Mouse (Mus musculus): Measurements from ENCODE around the gene Bst2. TPM values are rescaled to one million over a fixed set of nuclear protein-coding genes. Genes with fewer than 3 reads are reported as not detected.

Gene Bst2
- polyA plus RNA-seq, 1 experiment from 2014 or later = 7.9 TPM

DNA sequence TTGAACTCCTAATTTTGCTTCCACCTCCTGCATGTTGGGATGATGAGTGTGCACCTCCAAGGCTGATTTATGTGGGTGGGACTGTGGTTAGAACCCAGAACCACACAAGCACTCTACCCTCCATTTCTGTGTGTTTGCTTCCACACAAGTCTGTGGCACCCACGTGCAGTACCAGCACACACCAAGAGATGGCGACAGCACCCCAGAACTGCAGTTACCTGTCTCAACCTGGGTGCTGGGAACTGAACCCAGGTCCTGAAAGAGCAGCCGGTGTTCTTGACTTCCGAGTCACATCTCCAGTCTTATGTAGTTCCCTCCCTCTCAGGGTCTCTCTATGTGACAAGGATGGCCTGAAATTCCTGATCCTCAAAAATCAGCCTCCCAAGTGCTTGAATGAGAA lies 26.7 kb upstream of the Bst2 start:
- H3K4me1 ChIP-seq (ENCODE audit: control insufficient read depth, insufficient read depth, low read length) = 0 out of 2 replicates have a peak, but pooled peaks cover 7% of the 10 kb centered on the region
- no peak overlapping the region for H3K9ac ChIP-seq (replicated peaks; ENCODE audit: low read length)
- H3K27ac ChIP-seq (replicated peaks; ENCODE audit: low read depth, low read length) = no peak overlapping the region
- H3K4me2 ChIP-seq (ENCODE audit: low read length) = no peak overlapping the region
- H3K9me3 ChIP-seq (ENCODE audit: control insufficient read depth, low read length) = no peaks in the 10 kb centered on the region
- H3K27me3 ChIP-seq (ENCODE audit: control insufficient read depth, insufficient read depth, low read length) = peaks cover 44% of the 10 kb centered on the region
- ATAC-seq (ENCODE audit: low FRiP score, low TSS enrichment) (no peak), DNase-seq (no peak)
- H3K36me3 ChIP-seq (ENCODE audit: control insufficient read depth, insufficient read depth, low read length) = no peaks in the 10 kb centered on the region
- H3K4me3 ChIP-seq (replicated peaks; ENCODE audit: low read depth, low read length) = no peak overlapping the region
- WGBS = 90% methylated on average over 4 of the region's 4 CpGs

GRCm38 (mm10) chr8:71562751-71563150 lies 25.5 kb upstream of the Bst2 start:
- H3K27ac ChIP-seq (replicated peaks; ENCODE audit: low read depth, low read length) = no peak overlapping the region
- WGBS = under 1% methylated on average over 33 of the region's 33 CpGs
- peak; percentile 49; the same call in 1 of the 2 replicates for ATAC-seq (ENCODE audit: low FRiP score, low TSS enrichment)
- H3K4me3 ChIP-seq (replicated peaks; ENCODE audit: low read depth, low read length) = peak overlapping the region; percentile 22
- H3K4me1 ChIP-seq (ENCODE audit: control insufficient read depth, insufficient read depth, low read length) = 0 out of 2 replicates have a peak, but pooled peaks cover 7% of the 10 kb centered on the region
- no peaks in the 10 kb centered on the region for H3K9me3 ChIP-seq (ENCODE audit: control insufficient read depth, low read length)
- H3K27me3 ChIP-seq (ENCODE audit: control insufficient read depth, insufficient read depth, low read length) = peaks cover 57% of the 10 kb centered on the region
- no peaks in the 10 kb centered on the region for H3K36me3 ChIP-seq (ENCODE audit: control insufficient read depth, insufficient read depth, low read length)
- H3K4me2 ChIP-seq (ENCODE audit: low read length) = peak overlapping the region; percentile 43
- peak overlapping the region; percentile 39; the same call in 1 of the 2 replicates for H3K9ac ChIP-seq (replicated peaks; ENCODE audit: low read length)
- peak; percentile 78 for DNase-seq

DNA sequence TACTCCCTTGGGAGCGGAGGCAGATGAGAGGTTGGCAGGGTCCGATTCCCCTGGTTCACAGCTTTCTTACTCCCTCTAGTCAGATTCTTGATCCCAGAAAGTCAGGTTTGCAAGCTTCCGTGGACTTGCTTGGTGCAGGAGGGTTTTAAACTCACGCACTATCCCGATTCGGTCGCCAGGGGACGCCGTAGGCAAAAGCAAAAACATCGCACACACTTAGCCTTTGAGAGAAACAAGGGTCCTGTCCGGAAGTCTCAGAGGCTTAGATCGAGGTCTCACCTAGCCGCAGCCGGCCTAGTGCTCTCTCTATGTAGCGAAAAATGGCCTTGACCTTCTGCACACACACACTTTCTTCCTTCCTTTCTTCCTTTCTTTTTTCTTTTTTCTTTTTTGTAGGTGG lies 24.1 kb upstream of the Bst2 start:
- no peaks in the 10 kb centered on the region for H3K9me3 ChIP-seq (ENCODE audit: control insufficient read depth, low read length)
- 0 out of 2 replicates have a peak, but pooled peaks cover 7% of the 10 kb centered on the region for H3K4me1 ChIP-seq (ENCODE audit: control insufficient read depth, insufficient read depth, low read length)
- H3K4me3 ChIP-seq (replicated peaks; ENCODE audit: low read depth, low read length) = no peak overlapping the region
- ATAC-seq (ENCODE audit: low FRiP score, low TSS enrichment) (no peak), DNase-seq (peak; percentile 84)
- no peak overlapping the region for H3K4me2 ChIP-seq (ENCODE audit: low read length)
- H3K36me3 ChIP-seq (ENCODE audit: control insufficient read depth, insufficient read depth, low read length) = no peaks in the 10 kb centered on the region
- no peak overlapping the region for H3K27ac ChIP-seq (replicated peaks; ENCODE audit: low read depth, low read length)
- no peak overlapping the region for H3K9ac ChIP-seq (replicated peaks; ENCODE audit: low read length)
- peaks cover 70% of the 10 kb centered on the region for H3K27me3 ChIP-seq (ENCODE audit: control insufficient read depth, insufficient read depth, low read length)
- 4% methylated on average over 15 of the region's 15 CpGs for WGBS

- H3K9me3 ChIP-seq (ENCODE audit: control insufficient read depth, low read length) = no peaks in the 10 kb centered on the region
- H3K27me3 ChIP-seq (ENCODE audit: control insufficient read depth, insufficient read depth, low read length) = peaks cover 75% of the 10 kb centered on the region
- no peak overlapping the region for H3K9ac ChIP-seq (replicated peaks; ENCODE audit: low read length)
- DNase-seq = no peak
- 83% methylated on average over 5 of the region's 5 CpGs for WGBS
- H3K27ac ChIP-seq (replicated peaks; ENCODE audit: low read depth, low read length) = no peak overlapping the region
- 0 out of 2 replicates have a peak, but pooled peaks cover 7% of the 10 kb centered on the region for H3K4me1 ChIP-seq (ENCODE audit: control insufficient read depth, insufficient read depth, low read length)
- H3K4me2 ChIP-seq (ENCODE audit: low read length) = no peak overlapping the region
- no peaks in the 10 kb centered on the region for H3K36me3 ChIP-seq (ENCODE audit: control insufficient read depth, insufficient read depth, low read length)
- no peak for ATAC-seq (ENCODE audit: low FRiP score, low TSS enrichment)
- H3K4me3 ChIP-seq (replicated peaks; ENCODE audit: low read depth, low read length) = no peak overlapping the region
Measured at GRCm38 (mm10) chr8:71560765-71561164, 23.5 kb upstream of the Bst2 start.

DNA sequence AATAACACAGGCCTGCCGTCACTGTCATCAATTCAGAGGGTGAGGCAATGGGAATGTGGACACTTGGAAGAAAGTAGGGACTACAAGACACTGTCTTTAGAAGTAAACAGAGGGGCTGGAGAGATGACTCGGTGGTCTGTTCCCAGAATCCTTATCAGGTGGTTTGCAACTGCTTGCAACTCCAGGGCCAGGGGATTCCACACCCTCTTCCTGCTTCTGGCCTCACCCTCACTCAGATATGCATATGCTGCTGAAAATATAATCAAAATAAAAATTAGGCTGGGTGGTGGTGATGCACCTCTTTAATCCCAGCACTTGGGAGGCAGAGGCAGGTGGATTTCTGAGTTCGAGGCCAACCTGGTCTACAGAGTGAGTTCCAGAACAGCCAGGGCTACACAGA lies 22.8 kb upstream of the Bst2 start:
- 83% methylated on average over 3 of the region's 3 CpGs for WGBS
- DNase-seq = no peak

DNA sequence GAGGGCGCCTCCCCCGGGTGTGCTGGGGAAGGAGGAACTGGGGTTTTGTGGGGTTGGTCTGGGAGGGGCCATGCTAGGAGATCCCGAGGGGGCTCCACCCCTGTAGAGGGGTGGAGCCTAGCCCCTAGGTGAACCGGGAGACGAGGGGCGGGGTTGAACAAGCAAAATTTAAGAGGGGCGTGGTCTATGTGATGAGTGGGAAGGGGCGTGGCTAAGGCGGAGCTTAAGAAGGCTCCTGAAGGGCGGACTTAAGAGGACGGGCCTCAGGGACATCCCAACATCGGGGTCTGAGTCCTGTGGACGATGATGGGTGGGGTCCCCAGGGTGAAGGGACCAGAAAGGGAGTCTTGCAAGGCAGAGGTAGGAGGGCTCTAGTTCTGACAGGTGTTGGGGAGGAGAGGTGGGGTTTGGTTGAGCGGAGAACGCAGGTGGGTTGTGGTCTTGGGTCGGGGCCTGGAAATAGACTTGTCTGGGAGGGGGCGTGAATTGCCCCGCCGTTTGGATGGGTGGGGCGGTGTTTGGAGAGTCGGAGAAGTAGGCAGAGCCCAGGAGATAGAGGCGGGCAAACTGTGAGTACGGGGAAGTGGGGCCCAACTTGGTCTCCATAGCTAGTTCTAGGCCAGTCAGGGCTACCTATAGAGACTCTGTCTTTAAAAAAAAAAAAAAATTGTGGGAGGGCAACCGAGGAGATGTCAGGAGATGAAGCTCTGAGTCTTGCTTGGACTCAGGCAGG lies 21.9 kb upstream of the Bst2 start:
- DNase-seq = peak; percentile 46
- WGBS = 3% methylated on average over 24 of the region's 24 CpGs
- H3K9me3 ChIP-seq (ENCODE audit: control insufficient read depth, low read length) = no peaks in the 10 kb centered on the region
- 0 out of 2 replicates have a peak, but pooled peaks cover 7% of the 10 kb centered on the region for H3K4me1 ChIP-seq (ENCODE audit: control insufficient read depth, insufficient read depth, low read length)
- no peak overlapping the region for H3K9ac ChIP-seq (replicated peaks; ENCODE audit: low read length)
- no peak overlapping the region for H3K27ac ChIP-seq (replicated peaks; ENCODE audit: low read depth, low read length)
- peaks cover 75% of the 10 kb centered on the region for H3K27me3 ChIP-seq (ENCODE audit: control insufficient read depth, insufficient read depth, low read length)
- H3K4me3 ChIP-seq (replicated peaks; ENCODE audit: low read depth, low read length) = peak overlapping the region; percentile 19
- no peaks in the 10 kb centered on the region for H3K36me3 ChIP-seq (ENCODE audit: control insufficient read depth, insufficient read depth, low read length)
- 0 out of 2 replicates have a peak, but pooled peaks have one; percentile 27 for ATAC-seq (ENCODE audit: low FRiP score, low TSS enrichment)
- H3K4me2 ChIP-seq (ENCODE audit: low read length) = peak overlapping the region; percentile 36

More for the DNA sequence above, 22.8 kb upstream of the Bst2 start:
- Histone ChIP-seq H3K27me3 (ENCODE audit: control insufficient read depth, insufficient read depth, low read length) (peaks cover 75% of the 10 kb centered on the region), H3K27ac (replicated peaks; ENCODE audit: low read depth, low read length) (no peak overlapping the region), H3K4me3 (replicated peaks; ENCODE audit: low read depth, low read length) (no peak overlapping the region), H3K4me1 (ENCODE audit: control insufficient read depth, insufficient read depth, low read length) (0 out of 2 replicates have a peak, but pooled peaks cover 7% of the 10 kb centered on the region), H3K9me3 (ENCODE audit: control insufficient read depth, low read length) (no peaks in the 10 kb centered on the region), H3K4me2 (ENCODE audit: low read length) (no peak overlapping the region), H3K36me3 (ENCODE audit: control insufficient read depth, insufficient read depth, low read length) (no peaks in the 10 kb centered on the region), H3K9ac (replicated peaks; ENCODE audit: low read length) (no peak overlapping the region)
- no peak for ATAC-seq (ENCODE audit: low FRiP score, low TSS enrichment)

- Histone ChIP-seq H3K27ac (replicated peaks; ENCODE audit: low read depth, low read length) (no peak within 1 kb of the TSS), H3K9me3 (ENCODE audit: control insufficient read depth, low read length) (no peaks in the 10 kb centered on the region), H3K4me2 (ENCODE audit: low read length) (peak within 1 kb of the TSS; percentile 36), H3K4me1 (ENCODE audit: control insufficient read depth, insufficient read depth, low read length) (0 out of 2 replicates have a peak, but pooled peaks cover 7% of the 10 kb centered on the region), H3K9ac (replicated peaks; ENCODE audit: low read length) (no peak within 1 kb of the TSS; the same call in 1 of the 2 replicates), H3K36me3 (ENCODE audit: control insufficient read depth, insufficient read depth, low read length) (no peaks in the 10 kb centered on the region), H3K4me3 (replicated peaks; ENCODE audit: low read depth, low read length) (peak within 1 kb of the TSS; percentile 19), H3K27me3 (ENCODE audit: control insufficient read depth, insufficient read depth, low read length) (peaks cover 71% of the 10 kb centered on the region)
- WGBS = 5% methylated on average over 70 of the region's 70 CpGs
- no peak for DNase-seq
- no peak for ATAC-seq (ENCODE audit: low FRiP score, low TSS enrichment)
Measured at GRCm38 (mm10) chr8:71558071-71558957, 21.1 kb upstream of the Bst2 start, which contains the start of gene Tmem221. Gene Tmem221 (minus strand): TSS chr8:71558871.

- H3K9ac ChIP-seq (replicated peaks; ENCODE audit: low read length) = no peak overlapping the region
- no peak overlapping the region for H3K27ac ChIP-seq (replicated peaks; ENCODE audit: low read depth, low read length)
- WGBS = 83% methylated on average over 2 of the region's 2 CpGs
- no peaks in the 10 kb centered on the region for H3K36me3 ChIP-seq (ENCODE audit: control insufficient read depth, insufficient read depth, low read length)
- no peaks in the 10 kb centered on the region for H3K9me3 ChIP-seq (ENCODE audit: control insufficient read depth, low read length)
- DNase-seq (no peak), ATAC-seq (ENCODE audit: low FRiP score, low TSS enrichment) (no peak)
- H3K4me2 ChIP-seq (ENCODE audit: low read length) = no peak overlapping the region
- H3K27me3 ChIP-seq (ENCODE audit: control insufficient read depth, insufficient read depth, low read length) = peaks cover 38% of the 10 kb centered on the region
- no peaks in the 10 kb centered on the region for H3K4me1 ChIP-seq (ENCODE audit: control insufficient read depth, insufficient read depth, low read length)
- no peak overlapping the region for H3K4me3 ChIP-seq (replicated peaks; ENCODE audit: low read depth, low read length)
Measured at GRCm38 (mm10) chr8:71554644-71555043, 17.4 kb upstream of the Bst2 start.
